ENCODE assay signal across 27 mouse cellular contexts in genomic region chr12:83449202-83449601, GRCm38 (mm10).
"Had no signal": no experiment of that assay in that cellular context is flagged by ENCODE, and none has a peak within 500 bp of the region (broad histone marks: within the 10 kb centered on the region; RNA-seq: fewer than 3 reads in every experiment).

No protein-coding gene starts in this region.

- H3K27me3 ChIP-seq: heart, embryonic 13.5 days; heart, embryonic 15.5 days; hindbrain, embryonic 12.5 days had no signal

- H3K27ac ChIP-seq: heart, adult 2 months; heart, embryonic 13.5 days; heart, embryonic 15.5 days; hindbrain, embryonic 10.5 days; hindbrain, embryonic 12.5 days; hindbrain, embryonic 14.5 days; layer of hippocampus, adult 2 months; liver, embryonic 13.5 days; liver, embryonic 15.5 days had no signal

- ATAC-seq: hindbrain, embryonic 16.5 days; intestine, embryonic 16.5 days; liver, postnatal 0 days had no signal

- H3K9ac ChIP-seq: heart, embryonic 13.5 days; heart, embryonic 15.5 days; hindbrain, embryonic 12.5 days; hindbrain, embryonic 14.5 days; liver, embryonic 13.5 days; liver, embryonic 15.5 days; liver, postnatal 0 days had no signal

- H3K36me3 ChIP-seq: heart, embryonic 13.5 days; heart, embryonic 15.5 days; hindbrain, embryonic 10.5 days; hindbrain, embryonic 12.5 days; liver, embryonic 13.5 days; liver, embryonic 15.5 days had no signal

- DNase-seq: gastrocnemius, postnatal 14 days; gastrocnemius, postnatal 36 days; heart, adult 11 months; heart, adult 2 months; heart, postnatal 4 days; kidney, adult 11 months; kidney, adult 2 months; kidney, adult 9 months; kidney, postnatal 10 days; kidney, postnatal 25 days; kidney, postnatal 4 days; layer of hippocampus, postnatal 36 days; left cerebral cortex, postnatal 4 days; liver; liver, embryonic 13.5 days; liver, postnatal 0 days had no signal

- H3K4me3 ChIP-seq: heart, adult 2 months; heart, embryonic 13.5 days; heart, embryonic 15.5 days; hindbrain, embryonic 10.5 days; hindbrain, embryonic 12.5 days; layer of hippocampus, adult 2 months; liver, embryonic 13.5 days; liver, embryonic 15.5 days had no signal

- H3K4me2 ChIP-seq: heart, embryonic 11.5 days; heart, embryonic 13.5 days; heart, embryonic 15.5 days; hindbrain, embryonic 12.5 days; hindbrain, embryonic 14.5 days; liver, embryonic 11.5 days; liver, embryonic 13.5 days; liver, embryonic 15.5 days had no signal

- H3K9me3 ChIP-seq: heart, embryonic 13.5 days; heart, embryonic 15.5 days; hindbrain, embryonic 10.5 days; hindbrain, embryonic 12.5 days; liver, embryonic 13.5 days; liver, embryonic 15.5 days had no signal
